Mouse (Mus musculus): Measurements from ENCODE around the gene Smarce1. TPM values are rescaled to one million over a fixed set of nuclear protein-coding genes. Genes with fewer than 3 reads are reported as not detected.

Smarce1 gene
- polyA plus RNA-seq, 1 experiment from 2014 or later, result 150 TPM

DNA sequence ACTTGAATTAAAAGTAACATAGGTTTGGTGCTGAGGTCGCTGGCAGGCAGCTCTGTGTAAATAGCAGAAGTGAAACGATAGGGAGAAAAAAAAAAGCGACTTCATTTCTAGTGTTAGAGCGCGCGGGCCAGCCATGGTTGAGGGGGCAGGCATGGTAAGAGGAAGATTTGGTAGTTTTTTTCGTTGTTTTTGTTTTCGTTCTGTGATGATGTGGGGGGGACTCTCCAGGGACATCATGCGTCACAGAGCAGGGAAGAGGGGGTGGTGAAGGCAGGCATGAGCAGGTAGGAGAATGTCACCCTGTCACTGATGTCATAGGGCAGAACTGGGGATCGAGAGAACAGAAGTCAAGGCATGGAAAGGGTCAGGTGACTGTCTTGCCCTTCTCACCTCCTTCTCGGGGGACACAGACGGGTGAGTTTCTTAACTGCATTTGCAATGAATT, 62.8 kb downstream of the Smarce1 start:
- H3K9me3 ChIP-seq, result no peaks in the 10 kb centered on the region
- no peak overlapping the region for H3K9ac ChIP-seq
- no peak overlapping the region for H3K4me3 ChIP-seq
- H3K4me1 ChIP-seq, result no peaks in the 10 kb centered on the region
- ATAC-seq (ENCODE audit: extremely low read depth, insufficient number of reproducible peaks, low FRiP score, low TSS enrichment), result no peak
- H3K27ac ChIP-seq (replicated peaks), result no peak overlapping the region
- 70% methylated on average over 12 of the region's 12 CpGs for WGBS
- H3K4me2 ChIP-seq, result no peak overlapping the region
- no peaks in the 10 kb centered on the region for H3K36me3 ChIP-seq
- no peaks in the 10 kb centered on the region for H3K27me3 ChIP-seq (replicated peaks)

DNA sequence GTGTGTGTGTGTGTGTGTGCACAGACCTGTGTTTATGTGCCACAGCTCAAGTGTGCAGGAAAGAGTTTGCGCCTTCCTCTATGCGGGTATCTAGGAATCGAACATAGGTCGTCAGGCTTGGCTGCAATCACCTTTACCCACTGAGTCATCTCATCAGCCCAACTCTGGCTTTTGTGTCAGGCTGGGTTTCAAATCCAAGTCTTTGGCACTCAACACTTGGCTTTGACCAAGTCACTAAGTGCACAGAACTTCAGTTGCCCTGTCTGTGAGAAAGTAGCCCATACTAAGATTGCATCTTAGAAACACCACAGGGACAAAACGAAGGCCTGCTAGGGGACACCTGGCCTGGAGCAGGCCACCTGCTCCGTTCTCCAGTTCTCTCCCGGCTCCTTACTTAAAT, 63.2 kb downstream of the Smarce1 start:
- H3K4me3 ChIP-seq, result no peak overlapping the region
- 87% methylated on average over 7 of the region's 7 CpGs for WGBS
- no peak overlapping the region for H3K9ac ChIP-seq
- H3K4me2 ChIP-seq, result no peak overlapping the region
- no peaks in the 10 kb centered on the region for H3K36me3 ChIP-seq
- H3K27me3 ChIP-seq (replicated peaks), result no peaks in the 10 kb centered on the region
- no peak overlapping the region for H3K27ac ChIP-seq (replicated peaks)
- no peak for ATAC-seq (ENCODE audit: extremely low read depth, insufficient number of reproducible peaks, low FRiP score, low TSS enrichment)
- H3K4me1 ChIP-seq, result no peaks in the 10 kb centered on the region
- no peaks in the 10 kb centered on the region for H3K9me3 ChIP-seq

DNA sequence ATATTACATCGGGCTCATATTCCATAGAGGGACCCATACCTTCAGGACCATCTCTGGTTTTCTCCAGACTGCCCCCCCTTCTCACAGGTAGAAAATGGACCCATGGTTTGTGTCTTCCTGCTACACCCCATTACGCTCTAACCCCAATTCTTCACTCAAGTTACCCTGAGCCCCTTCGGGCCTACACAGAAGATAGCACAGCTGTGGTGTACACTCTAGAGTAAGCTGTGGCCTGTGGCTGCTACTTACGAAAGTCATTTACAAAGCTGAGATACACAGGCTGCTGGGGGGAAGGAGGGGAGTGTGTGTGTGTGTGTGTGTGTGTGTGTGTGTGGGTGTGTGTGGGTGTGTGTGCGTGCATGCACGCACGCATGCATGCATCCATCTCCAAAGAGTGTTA, 64.6 kb downstream of the Smarce1 start:
- 85% methylated on average over 7 of the region's 7 CpGs for WGBS
- ATAC-seq (ENCODE audit: extremely low read depth, insufficient number of reproducible peaks, low FRiP score, low TSS enrichment), result no peak
- H3K27me3 ChIP-seq (replicated peaks), result no peaks in the 10 kb centered on the region
- H3K4me2 ChIP-seq, result no peak overlapping the region
- H3K27ac ChIP-seq (replicated peaks), result no peak overlapping the region
- H3K4me1 ChIP-seq, result no peaks in the 10 kb centered on the region
- no peaks in the 10 kb centered on the region for H3K36me3 ChIP-seq
- no peaks in the 10 kb centered on the region for H3K9me3 ChIP-seq
- no peak overlapping the region for H3K4me3 ChIP-seq
- no peak overlapping the region for H3K9ac ChIP-seq

DNA sequence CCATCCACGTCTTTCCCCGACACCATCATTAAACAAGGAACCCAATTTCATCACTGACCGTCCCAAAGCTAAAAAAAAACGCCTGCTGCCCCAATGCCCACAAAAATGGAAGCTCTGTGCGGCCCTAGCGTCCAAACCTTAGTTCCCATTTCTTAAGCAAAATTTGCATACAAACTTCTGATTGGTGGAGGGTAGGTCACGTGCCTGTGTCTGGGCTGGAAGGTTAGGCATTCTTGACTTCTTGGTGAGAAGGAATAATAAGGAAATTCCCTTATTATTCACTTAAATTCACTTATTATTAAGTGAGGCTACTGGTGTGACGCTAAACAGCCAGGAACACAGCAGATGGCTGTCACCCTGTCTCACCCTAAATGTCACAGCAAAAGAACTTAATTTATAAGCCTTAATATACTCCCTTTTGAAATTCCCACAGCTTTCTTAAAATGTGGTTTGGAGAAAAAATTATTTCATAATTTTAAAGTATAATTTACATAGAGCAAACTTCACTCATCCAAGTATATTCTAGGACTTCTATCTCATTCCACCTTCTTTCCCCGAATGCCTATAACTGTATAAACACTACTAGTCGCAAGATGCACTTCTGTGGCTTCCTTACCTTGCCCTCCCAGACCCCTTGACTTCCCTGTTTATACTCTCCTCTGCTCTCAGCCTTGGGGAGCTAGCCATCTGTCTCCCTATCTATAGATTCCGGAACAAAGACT, 65.6 kb downstream of the Smarce1 start:
- 71% methylated on average over 11 of the region's 11 CpGs for WGBS
- H3K4me2 ChIP-seq, result no peak overlapping the region
- no peaks in the 10 kb centered on the region for H3K27me3 ChIP-seq (replicated peaks)

DNA sequence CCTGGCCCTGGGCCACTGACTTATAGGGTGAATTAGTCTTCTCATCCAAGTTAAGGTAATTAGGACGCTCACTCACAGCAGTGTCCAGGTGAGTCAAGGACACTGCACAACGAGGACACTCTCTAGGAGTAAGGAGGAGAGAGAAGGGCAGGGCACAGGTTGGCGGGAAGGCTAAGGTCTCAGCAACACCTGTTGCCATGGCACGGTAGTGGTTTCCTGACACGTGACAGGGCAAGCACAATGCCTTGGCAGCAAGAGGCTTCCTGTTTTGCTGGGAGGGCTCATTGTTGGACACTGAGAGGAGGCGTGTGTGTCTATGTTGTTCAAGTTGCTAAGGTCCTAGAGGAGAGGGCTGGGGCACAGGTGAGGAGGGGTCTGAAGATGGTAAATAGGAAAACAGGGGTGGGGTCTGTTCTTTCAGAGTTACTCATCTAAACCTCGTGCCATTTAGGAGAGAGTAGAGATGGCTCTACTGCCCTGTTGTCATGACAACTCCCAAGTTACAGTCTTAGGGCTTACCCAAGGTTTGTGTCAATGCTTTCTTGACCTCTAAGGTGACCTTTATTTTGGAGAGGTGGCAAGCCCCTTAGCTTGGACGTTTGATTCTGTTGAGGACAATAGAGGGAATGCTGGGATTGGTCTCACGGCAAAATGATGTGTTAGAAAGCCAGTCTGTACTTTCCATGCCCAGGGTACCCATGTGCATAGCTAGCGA, 67.7 kb downstream of the Smarce1 start:
- 71% methylated on average over 10 of the region's 10 CpGs for WGBS

More for the DNA sequence above, 65.6 kb downstream of the Smarce1 start:
- H3K4me3 ChIP-seq, result no peak overlapping the region
- H3K4me1 ChIP-seq, result no peaks in the 10 kb centered on the region
- no peak for ATAC-seq (ENCODE audit: extremely low read depth, insufficient number of reproducible peaks, low FRiP score, low TSS enrichment)
- no peaks in the 10 kb centered on the region for H3K36me3 ChIP-seq
- H3K9ac ChIP-seq, result no peak overlapping the region
- H3K9me3 ChIP-seq, result no peaks in the 10 kb centered on the region
- H3K27ac ChIP-seq (replicated peaks), result no peak overlapping the region

DNA sequence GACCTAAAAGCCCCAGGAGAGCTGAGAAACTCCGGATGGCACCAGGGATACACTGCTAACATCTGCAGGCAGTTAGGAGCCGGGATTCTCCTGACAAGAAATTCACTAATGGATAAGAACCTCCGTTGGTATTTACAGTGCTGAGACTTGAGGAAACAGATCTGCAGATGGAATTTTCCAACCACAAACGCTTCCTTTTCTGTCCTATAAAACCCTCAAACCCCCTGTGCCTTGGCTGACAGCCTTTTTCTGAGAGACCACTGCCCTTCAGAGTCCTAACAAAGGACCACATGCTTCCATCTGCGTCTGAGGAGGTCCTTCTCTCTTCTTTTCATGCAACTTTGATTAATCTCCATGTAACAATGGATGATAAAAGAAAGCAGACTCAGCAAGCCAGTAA, 69.2 kb downstream of the Smarce1 start:
- ATAC-seq (ENCODE audit: extremely low read depth, insufficient number of reproducible peaks, low FRiP score, low TSS enrichment), result no peak
- Histone ChIP-seq H3K9ac (no peak overlapping the region), H3K4me3 (no peak overlapping the region), H3K4me2 (no peak overlapping the region), H3K36me3 (no peaks in the 10 kb centered on the region), H3K27ac (replicated peaks) (no peak overlapping the region), H3K9me3 (no peaks in the 10 kb centered on the region), H3K4me1 (no peaks in the 10 kb centered on the region), H3K27me3 (replicated peaks) (no peaks in the 10 kb centered on the region)
- WGBS, result 37% methylated on average over 5 of the region's 5 CpGs

More for the DNA sequence above, 67.7 kb downstream of the Smarce1 start:
- H3K27me3 ChIP-seq (replicated peaks), result no peaks in the 10 kb centered on the region
- H3K9me3 ChIP-seq, result no peaks in the 10 kb centered on the region
- no peak overlapping the region for H3K4me2 ChIP-seq
- H3K4me3 ChIP-seq, result no peak overlapping the region
- no peaks in the 10 kb centered on the region for H3K4me1 ChIP-seq
- no peak for ATAC-seq (ENCODE audit: extremely low read depth, insufficient number of reproducible peaks, low FRiP score, low TSS enrichment)
- no peak overlapping the region for H3K9ac ChIP-seq
- no peaks in the 10 kb centered on the region for H3K36me3 ChIP-seq
- no peak overlapping the region for H3K27ac ChIP-seq (replicated peaks)

DNA sequence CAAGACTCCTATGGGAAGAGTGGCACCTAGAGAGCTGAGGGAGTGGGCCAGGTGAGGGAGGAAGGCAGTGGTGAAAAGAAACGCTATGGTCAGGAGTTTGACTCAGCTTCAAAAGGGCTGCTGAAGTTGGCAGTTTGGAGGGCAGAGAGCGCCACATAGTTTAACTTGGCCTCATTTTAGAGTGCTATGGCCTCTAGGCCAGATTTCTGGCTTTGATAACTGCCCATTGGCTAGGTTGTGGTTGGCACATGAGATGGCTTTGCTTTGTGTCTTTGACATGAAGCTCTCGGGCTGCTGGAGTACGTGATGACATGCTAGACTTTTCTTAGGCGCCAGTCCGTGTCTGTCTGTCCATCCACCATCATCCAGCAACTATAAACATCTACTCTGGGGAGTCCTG, 70.6 kb downstream of the Smarce1 start:
- Histone ChIP-seq H3K36me3 (no peaks in the 10 kb centered on the region), H3K4me1 (peaks cover 2% of the 10 kb centered on the region; the same call in 1 of the 2 replicates), H3K9ac (no peak overlapping the region), H3K27me3 (replicated peaks) (no peaks in the 10 kb centered on the region), H3K27ac (replicated peaks) (no peak overlapping the region), H3K4me2 (no peak overlapping the region), H3K4me3 (no peak overlapping the region), H3K9me3 (no peaks in the 10 kb centered on the region)
- WGBS, result 72% methylated on average over 6 of the region's 6 CpGs
- ATAC-seq (ENCODE audit: extremely low read depth, insufficient number of reproducible peaks, low FRiP score, low TSS enrichment), result no peak

Other genes with a start within 250 kb of the Smarce1 start
- 1.3 and 3.3 TPM in 2 replicates for gene Gjd3, start 248.0 kb downstream of the Smarce1 start, polyA plus RNA-seq (2015; fragmentation: Nextera tagmentation; extraction: Ambion mirVana)
- 158 and 170 TPM in 2 replicates for gene Top2a, start 206.8 kb downstream of the Smarce1 start, polyA plus RNA-seq (2015; fragmentation: Nextera tagmentation; extraction: Ambion mirVana)
- 371 and 397 TPM in 2 replicates for gene Igfbp4, start 189.8 kb downstream of the Smarce1 start, polyA plus RNA-seq (2015; fragmentation: Nextera tagmentation; extraction: Ambion mirVana)
- gene Tns4, start 141.7 kb downstream of the Smarce1 start, polyA plus RNA-seq (2015; fragmentation: Nextera tagmentation; extraction: Ambion mirVana), result 0.15 and 0.21 TPM in 2 replicates
- 0.14 and 0.23 TPM in 2 replicates for gene Ccr7, start 75.9 kb downstream of the Smarce1 start, polyA plus RNA-seq (2015; fragmentation: Nextera tagmentation; extraction: Ambion mirVana)
- gene Krt222, start 13.1 kb upstream of the Smarce1 start, polyA plus RNA-seq (2015; fragmentation: Nextera tagmentation; extraction: Ambion mirVana), result 1.7 and 1.9 TPM in 2 replicates
- not detected in 2 replicates for gene Krt24, start 54.2 kb upstream of the Smarce1 start, polyA plus RNA-seq (2015; fragmentation: Nextera tagmentation; extraction: Ambion mirVana)
- gene Krt25, start 91.9 kb upstream of the Smarce1 start, polyA plus RNA-seq (2015; fragmentation: Nextera tagmentation; extraction: Ambion mirVana), result 0.08 TPM in 1 of 2 replicates, not detected in the other
- gene Krt26, start 106.9 kb upstream of the Smarce1 start, polyA plus RNA-seq (2015; fragmentation: Nextera tagmentation; extraction: Ambion mirVana), result not detected in 2 replicates
- gene Krt27, start 120.1 kb upstream of the Smarce1 start, polyA plus RNA-seq (2015; fragmentation: Nextera tagmentation; extraction: Ambion mirVana), result not detected in 2 replicates
- 0.20 TPM in 1 of 2 replicates, not detected in the other for gene Krt28, start 143.9 kb upstream of the Smarce1 start, polyA plus RNA-seq (2015; fragmentation: Nextera tagmentation; extraction: Ambion mirVana)
- 11.1 and 14.2 TPM in 2 replicates for gene Krt10, start 158.3 kb upstream of the Smarce1 start, polyA plus RNA-seq (2015; fragmentation: Nextera tagmentation; extraction: Ambion mirVana)
- not detected in 2 replicates for gene Krt12, start 191.2 kb upstream of the Smarce1 start, polyA plus RNA-seq (2015; fragmentation: Nextera tagmentation; extraction: Ambion mirVana)
- 2.3 and 3.2 TPM in 2 replicates for gene Krt20, start 207.1 kb upstream of the Smarce1 start, polyA plus RNA-seq (2015; fragmentation: Nextera tagmentation; extraction: Ambion mirVana)